Mouse (Mus musculus): Measurements from ENCODE around the gene Samd7. TPM values are rescaled to one million over a fixed set of nuclear protein-coding genes. Genes with fewer than 3 reads are reported as not detected.

Gene Samd7
- total RNA-seq (2023), result not detected in 4 replicates

GRCm38 (mm10) chr3:30746006-30746405 is at the start of gene Samd7:
TSS of gene Samd7 (plus strand) at chr3:30746293.

DNA sequence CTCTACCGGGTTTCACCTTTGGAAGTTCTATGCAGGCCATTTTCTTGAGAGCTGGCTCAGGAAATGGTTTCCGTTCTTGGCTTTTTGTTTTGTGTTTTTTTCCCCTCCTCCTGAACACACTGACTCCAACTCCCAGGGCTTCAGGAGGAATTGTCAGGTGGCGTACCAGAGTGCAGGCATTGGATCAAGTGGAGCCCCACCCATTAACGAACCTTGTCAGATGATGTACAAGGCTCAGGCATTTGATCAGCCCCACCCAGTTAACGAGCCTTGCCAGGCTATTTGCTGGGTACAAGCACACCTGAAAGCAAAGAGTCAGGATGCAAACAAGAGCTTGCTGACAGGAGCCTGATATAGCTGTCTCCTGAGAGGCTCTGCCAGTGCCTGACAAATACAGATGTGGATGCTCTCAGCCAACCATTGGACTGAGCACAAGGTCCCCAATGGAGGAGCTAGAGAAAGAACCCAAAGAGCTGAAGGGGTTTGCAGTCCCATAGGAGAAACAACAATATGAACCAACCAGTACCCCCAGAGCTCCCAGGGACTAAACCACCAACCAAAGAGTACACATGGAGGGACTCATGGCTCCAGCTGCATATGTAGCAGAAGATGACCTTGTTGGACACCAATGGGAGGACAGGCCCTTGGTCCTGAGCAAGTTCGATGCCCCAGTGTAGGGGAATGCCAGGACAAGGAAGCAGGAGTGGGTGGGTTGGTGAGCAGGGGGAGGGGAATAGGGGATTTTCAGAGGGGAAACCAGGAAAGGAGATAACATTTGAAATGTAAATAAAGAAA is 46.2 kb upstream of the Samd7 start, which contains the start of gene Lrrc31:
TSS of gene Lrrc31 (minus strand) at position 133 of the 795 bp plus-strand sequence.

DNA sequence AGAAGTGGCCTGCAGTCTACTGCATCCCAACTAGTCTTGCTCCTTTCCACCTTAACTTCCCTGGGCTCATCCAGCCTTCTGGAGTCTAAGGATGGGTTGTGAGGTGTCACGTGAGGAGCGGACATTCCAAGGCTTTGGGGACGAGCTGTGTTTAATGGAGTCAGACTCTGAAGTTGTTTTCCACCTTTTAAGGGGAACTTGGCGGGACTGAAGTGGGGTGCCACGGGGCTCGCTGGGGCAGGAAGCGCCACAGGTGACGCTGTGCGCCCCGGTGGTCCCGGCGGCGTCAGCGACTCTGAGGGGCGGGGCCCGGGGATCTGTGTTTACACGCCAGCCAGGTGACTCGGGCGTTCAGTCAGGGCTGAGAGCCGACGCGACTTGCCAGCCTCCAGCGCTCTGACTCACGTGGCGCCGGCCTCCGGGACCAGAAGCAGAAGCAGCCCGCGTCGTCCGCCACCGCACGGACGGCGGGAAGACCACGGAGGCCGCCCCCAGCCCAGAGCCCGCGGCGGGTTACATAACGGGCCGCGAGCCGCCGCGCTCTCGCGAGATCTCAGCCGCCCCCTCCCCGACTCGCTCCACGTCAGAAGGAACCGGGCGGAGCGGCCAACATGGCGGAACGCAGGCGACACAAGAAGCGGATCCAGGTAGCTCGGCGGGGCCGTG is 46.8 kb downstream of the Samd7 start, which contains the start of gene Sec62:
TSS of gene Sec62 (plus strand) at position 139 of the 666 bp plus-strand sequence.

Other genes with a start within 250 kb of the Samd7 start
- not detected in 4 replicates for gene Mecom, start 198.3 kb upstream of the Samd7 start, total RNA-seq (2023)
- 0.77 to 2.2 TPM (median 1.3 TPM) in 4 replicates for gene Actrt3, start 146.4 kb upstream of the Samd7 start, total RNA-seq (2023)
- gene Mynn, start 144.2 kb upstream of the Samd7 start, total RNA-seq (2023), result 60.0 to 73.7 TPM (median 67.0 TPM) in 4 replicates
- gene Lrriq4, start 101.8 kb upstream of the Samd7 start, total RNA-seq (2023), result not detected in 4 replicates
- gene Lrrc34, start 98.4 kb upstream of the Samd7 start, total RNA-seq (2023), result not detected in 4 replicates
- not detected in 4 replicates for gene Lrrc31, start 46.5 kb upstream of the Samd7 start, total RNA-seq (2023)
- gene Sec62, start 46.6 kb downstream of the Samd7 start, total RNA-seq (2023), result 65.8 to 85.1 TPM (median 72.6 TPM) in 4 replicates
- 0.63 TPM in 1 of 4 replicates, not detected in the others for gene Gpr160, start 109.7 kb downstream of the Samd7 start, total RNA-seq (2023)
- 57.8 to 60.8 TPM (median 60.4 TPM) in 4 replicates for gene Phc3, start 223.1 kb downstream of the Samd7 start, total RNA-seq (2023)
- 17.6 to 27.7 TPM (median 22.5 TPM) in 4 replicates for gene Prkci, start 249.5 kb downstream of the Samd7 start, total RNA-seq (2023)

All from B cell, adult 62 days (primary cell).